ENCODE assay signal across 22 mouse cellular contexts in the genomic region with DNA sequence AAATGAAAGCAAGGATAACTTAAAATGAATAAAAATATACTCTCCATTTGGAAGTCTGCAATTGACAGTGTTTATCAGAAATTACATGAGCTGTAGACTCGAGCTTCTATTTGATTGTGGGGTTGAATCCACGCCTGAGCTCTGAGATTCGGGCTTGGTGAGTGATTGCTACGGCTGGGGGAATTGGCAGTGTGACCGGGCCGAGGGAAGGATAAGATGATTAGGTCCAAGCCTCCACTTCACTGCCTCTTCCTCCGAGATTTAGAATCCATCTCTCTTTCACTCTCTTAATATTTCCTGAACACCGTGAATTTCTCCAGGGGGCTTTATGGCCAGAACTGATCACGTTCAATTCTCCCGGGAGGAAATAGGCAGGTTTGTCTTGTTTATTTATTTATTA.
DNase-seq lines count a peak whose midpoint lies in the region; ATAC-seq and TF ChIP-seq lines count a peak whose summit lies in the region.
"Had no signal": no experiment of that assay in that cellular context is flagged by ENCODE, and none has a peak within 500 bp of the region (broad histone marks: within the 10 kb centered on the region; RNA-seq: fewer than 3 reads in every experiment).

No protein-coding gene starts in this region.

- TF ChIP-seq POLR2A in brain, embryonic 14.5 days (IDR thresholded peaks at IDR 0.05; ENCODE audit: borderline replicate concordance, extremely low read depth, insufficient read depth, insufficient read length, poor library complexity, severe bottlenecking), result no peak

- H3K4me1 ChIP-seq in midbrain, embryonic 11.5 days (ENCODE audit: control insufficient read depth, insufficient read depth, low read length), result peaks cover 10% of the 10 kb centered on the region
- H3K4me1 ChIP-seq in midbrain, embryonic 16.5 days (ENCODE audit: control insufficient read depth, insufficient read depth, low read length), result peaks cover 2% of the 10 kb centered on the region; the same call in 1 of the 2 replicates
- peaks cover 13% of the 10 kb centered on the region; the same call in 1 of the 2 replicates for H3K4me1 ChIP-seq in midbrain, embryonic 14.5 days (ENCODE audit: control insufficient read depth, insufficient read depth, low read length)
- peaks cover 25% of the 10 kb centered on the region for H3K4me1 ChIP-seq in midbrain, embryonic 10.5 days

- ATAC-seq in midbrain, embryonic 11.5 days (ENCODE audit: low FRiP score), result no peak
- no peak for ATAC-seq in midbrain, embryonic 16.5 days
- no peak for ATAC-seq in midbrain, embryonic 14.5 days (ENCODE audit: low FRiP score, low TSS enrichment)
- ATAC-seq: activated CD4-positive, CD25-positive, alpha-beta regulatory T cell, adult 4 months; CD4-positive, CD25-positive, alpha-beta regulatory T cell, adult 4 months; Patski had no signal

- TF ChIP-seq CTCF in brain, embryonic 14.5 days (IDR thresholded peaks at IDR 0.05; ENCODE audit: borderline replicate concordance, extremely low read depth, insufficient read depth, insufficient read length), result no peak

- no peak overlapping the region for H3K4me3 ChIP-seq in midbrain, embryonic 11.5 days (ENCODE audit: low read depth, low read length)
- no peak overlapping the region for H3K4me3 ChIP-seq in midbrain, embryonic 16.5 days (ENCODE audit: low read depth, low read length)
- no peak overlapping the region for H3K4me3 ChIP-seq in midbrain, embryonic 14.5 days (replicated peaks; ENCODE audit: low read depth, low read length)
- no peak overlapping the region for H3K4me3 ChIP-seq in midbrain, embryonic 10.5 days

- H3K9me3 ChIP-seq in midbrain, embryonic 11.5 days (ENCODE audit: control insufficient read depth, low read length), result no peaks in the 10 kb centered on the region
- no peaks in the 10 kb centered on the region for H3K9me3 ChIP-seq in midbrain, embryonic 16.5 days (replicated peaks; ENCODE audit: control insufficient read depth, low read length, poor library complexity, severe bottlenecking)
- H3K9me3 ChIP-seq in midbrain, embryonic 14.5 days (ENCODE audit: control insufficient read depth, low read length), result no peaks in the 10 kb centered on the region
- no peaks in the 10 kb centered on the region for H3K9me3 ChIP-seq in midbrain, embryonic 10.5 days (replicated peaks)

- H3K27ac ChIP-seq in midbrain, embryonic 11.5 days (ENCODE audit: low read depth, low read length), result no peak overlapping the region
- H3K27ac ChIP-seq in midbrain, embryonic 16.5 days (ENCODE audit: low read length), result no peak overlapping the region
- no peak overlapping the region for H3K27ac ChIP-seq in midbrain, embryonic 14.5 days (replicated peaks; ENCODE audit: low read depth, low read length)
- H3K27ac ChIP-seq in midbrain, embryonic 10.5 days (replicated peaks), result no peak overlapping the region

- 54% methylated on average over 10 of the region's 10 CpGs for WGBS in midbrain, embryonic 11.5 days
- WGBS in midbrain, embryonic 16.5 days, result 47% methylated on average over 10 of the region's 10 CpGs
- WGBS in midbrain, embryonic 14.5 days, result 30% methylated on average over 10 of the region's 10 CpGs
- 76% methylated on average over 10 of the region's 10 CpGs for WGBS in midbrain, embryonic 10.5 days

- H3K36me3 ChIP-seq in midbrain, embryonic 11.5 days (ENCODE audit: control insufficient read depth, insufficient read depth, low read length), result no peaks in the 10 kb centered on the region
- no peaks in the 10 kb centered on the region for H3K36me3 ChIP-seq in midbrain, embryonic 16.5 days (ENCODE audit: control insufficient read depth, insufficient read depth, low read length)
- no peaks in the 10 kb centered on the region for H3K36me3 ChIP-seq in midbrain, embryonic 14.5 days (ENCODE audit: control insufficient read depth, insufficient read depth, low read length)
- no peaks in the 10 kb centered on the region for H3K36me3 ChIP-seq in midbrain, embryonic 10.5 days
- H3K36me3 ChIP-seq: G1E had no signal

- DNase-seq in midbrain, embryonic 11.5 days (ENCODE audit: low spot score, missing footprints), result peak; percentile 87
- DNase-seq in midbrain, embryonic 14.5 days, result peak; percentile 59
- no peak for DNase-seq in midbrain, embryonic 10.5 days (ENCODE audit: low spot score)
- peak; percentile 47 for DNase-seq in brain, embryonic 14.5 days (ENCODE audit: low read depth)
- no peak for DNase-seq in cerebellum, postnatal 36 days
- DNase-seq: adrenal gland, adult 2 months; adrenal gland, adult 8-10 months; adrenal gland, postnatal 10 days; adrenal gland, postnatal 14 days; adrenal gland, postnatal 25 days; adrenal gland, postnatal 36 days; B cell, adult 2 months; cerebellum, adult 11 months; cerebellum, adult 11-12 months; cerebellum, adult 18-20 months; cerebellum, adult 2 months had no signal

- H3K9ac ChIP-seq in midbrain, embryonic 11.5 days (ENCODE audit: low read length), result no peak overlapping the region
- H3K9ac ChIP-seq in midbrain, embryonic 16.5 days (ENCODE audit: low read depth, low read length), result no peak overlapping the region
- H3K9ac ChIP-seq in midbrain, embryonic 14.5 days (replicated peaks; ENCODE audit: low read length), result no peak overlapping the region

- H3K4me2 ChIP-seq in midbrain, embryonic 11.5 days, result no peak overlapping the region
- no peak overlapping the region for H3K4me2 ChIP-seq in midbrain, embryonic 16.5 days (ENCODE audit: low read length)
- no peak overlapping the region for H3K4me2 ChIP-seq in midbrain, embryonic 14.5 days (ENCODE audit: low read length)

- H3K27me3 ChIP-seq in midbrain, embryonic 11.5 days (ENCODE audit: control insufficient read depth, insufficient read depth, low read length), result no peaks in the 10 kb centered on the region
- H3K27me3 ChIP-seq in midbrain, embryonic 16.5 days (ENCODE audit: control insufficient read depth, insufficient read depth, low read depth, low read length), result no peaks in the 10 kb centered on the region
- H3K27me3 ChIP-seq in midbrain, embryonic 14.5 days (ENCODE audit: control insufficient read depth, insufficient read depth, low read length), result no peaks in the 10 kb centered on the region
- H3K27me3 ChIP-seq in midbrain, embryonic 10.5 days (ENCODE audit: low read depth, poor library complexity, severe bottlenecking), result peaks cover 10% of the 10 kb centered on the region; the same call in 1 of the 2 replicates
- H3K27me3 ChIP-seq: CH12.LX, Patski had no signal

Comparison
In these comparisons a context has a peak if more than half of its experiments do, and no peak if none do; other contexts are left out.
1. DNase-seq: peak in midbrain, embryonic 11.5 days (single experiment), midbrain, embryonic 14.5 days (single experiment) and brain, embryonic 14.5 days (single experiment); none in midbrain, embryonic 10.5 days (single experiment) and cerebellum, postnatal 36 days (0 of 2).